Mouse (Mus musculus) heart, postnatal 0 days (tissue): ENCODE measurements around the gene Rpl10.

Experiments
- CTCF ChIP-seq: IDR thresholded peaks from 2 replicates; pipeline ENCODE4 v1.5.1; 2016; ENCODE audit warnings: antibody characterized with exemption, control low read depth, low read depth
- EP300 ChIP-seq: IDR thresholded peaks from 2 replicates; pipeline ENCODE4 v1.6.1; 2016; ENCODE audit warnings: antibody characterized with exemption, low read depth

- TF ChIP-seq CTCF: no peak
- no peak for TF ChIP-seq EP300
These were observed 30.3 kb upstream of the Rpl10 start for GRCm38 (mm10) chrX:74240332-74240731.
